Mouse (Mus musculus) heart, embryonic 11.5 days (tissue): ENCODE measurements around the gene Stxbp4. TPM values are rescaled to one million over a fixed set of nuclear protein-coding genes. Genes with fewer than 3 reads are reported as not detected.
A peak's percentile ranks its signal among the peaks of the same experiment; 100 is the strongest.

Experiments used
- ATAC-seq: fragments of 200-750 bp; cut with Nextera tagmentation; replicated peaks from 2 replicates; pipeline ENCODE4 v1.8.0; 2017; ENCODE audit warnings: moderate library complexity; ENCODE audit not compliant: insufficient number of reproducible peaks, low FRiP score, low TSS enrichment
- H3K27ac ChIP-seq: fragments of 300-500 bp; sonication (generic); 2 replicates; pipeline ENCODE4 v1.5.1; 2014; ENCODE audit warnings: mild to moderate bottlenecking, low read depth, low read length
- H3K27me3 ChIP-seq: fragments of 300-500 bp; sonication (generic); 2 replicates; pipeline ENCODE4 v1.6.1; 2014; ENCODE audit warnings: mild to moderate bottlenecking, low read length, mixed read lengths; ENCODE audit not compliant: control insufficient read depth, insufficient read depth
- H3K36me3 ChIP-seq: fragments of 300-500 bp; sonication (generic); 2 replicates; pipeline ENCODE4 v1.6.1; 2014; ENCODE audit warnings: mild to moderate bottlenecking, low read length, moderate library complexity, mixed read lengths; ENCODE audit not compliant: control insufficient read depth, insufficient read depth
- H3K4me1 ChIP-seq: fragments of 300-500 bp; sonication (generic); 2 replicates; pipeline ENCODE4 v1.6.1; 2014; ENCODE audit warnings: low read length; ENCODE audit not compliant: control insufficient read depth, insufficient read depth
- H3K4me2 ChIP-seq: fragments of 300-500 bp; sonication (generic); 2 replicates; pipeline ENCODE4 v1.6.1; 2014; ENCODE audit warnings: mild to moderate bottlenecking, moderate library complexity
- H3K4me3 ChIP-seq: fragments of 300-500 bp; sonication (generic); 2 replicates; pipeline ENCODE4 v1.5.1; 2014; ENCODE audit warnings: low read depth, low read length
- H3K9ac ChIP-seq: fragments of 300-500 bp; sonication (generic); 2 replicates; pipeline ENCODE4 v1.6.1; 2014; ENCODE audit warnings: mild to moderate bottlenecking, low read depth, low read length, moderate library complexity
- H3K9me3 ChIP-seq: fragments of 300-500 bp; sonication (generic); replicated peaks from 2 replicates; pipeline ENCODE4 v1.6.1; 2016; ENCODE audit warnings: low read length; ENCODE audit not compliant: control insufficient read depth
- WGBS: fragments of 180-500 bp; shearing (Covaris S2); extraction: QIAGEN DNeasy Blood & Tissue Kit; methylation state at CpG from one replicate; pipeline ENCODE4 v1.1.7; 2014; ENCODE audit not compliant: insufficient replicate concordance; 5-methylcytosine and 5-hydroxymethylcytosine counted together
- polyA plus RNA-seq: library from polyadenylated mRNA; unstranded; fragments of >200 nt; fragmentation: Nextera tagmentation; extraction: Ambion mirVana; gene quantifications from 2 replicates; pipeline ENCODE4 v1.2.1, GENCODE M21; 2014

Gene Stxbp4
- 19.6 and 21.0 TPM in 2 replicates for polyA plus RNA-seq

- Histone ChIP-seq H3K9me3 (no peaks in the 10 kb centered on the region), H3K27me3 (no peaks in the 10 kb centered on the region), H3K4me1 (peaks cover 8% of the 10 kb centered on the region), H3K9ac (peak within 1 kb of the TSS; percentile 92), H3K36me3 (no peaks in the 10 kb centered on the region; the same call in 1 of the 2 replicates), H3K4me2 (peak within 1 kb of the TSS; percentile 79), H3K4me3 (peak within 1 kb of the TSS; percentile 99), H3K27ac (peak within 1 kb of the TSS; percentile 80)
- WGBS, result under 1% methylated on average over 48 of the region's 48 CpGs
- peak; percentile 96 for ATAC-seq
Observed at GRCm38 (mm10) chr11:90637440-90638311, at the start of gene Stxbp4, which contains the start of gene Cox11. Gene Stxbp4, minus strand, starts transcription at chr11:90638084. Gene Cox11, plus strand, starts transcription at chr11:90638173.

- no peaks in the 10 kb centered on the region for H3K9me3 ChIP-seq
- peak; percentile 61; the same call in 1 of the 2 replicates for ATAC-seq
- WGBS, result 1% methylated on average over 17 of the region's 17 CpGs
- peaks cover 5% of the 10 kb centered on the region for H3K4me1 ChIP-seq
- H3K27ac ChIP-seq, result no peak overlapping the region
- H3K27me3 ChIP-seq, result no peaks in the 10 kb centered on the region
- peak overlapping the region; percentile 88 for H3K4me2 ChIP-seq
- peak overlapping the region; percentile 78 for H3K9ac ChIP-seq
- peak overlapping the region; percentile 73 for H3K4me3 ChIP-seq
- peaks cover 5% of the 10 kb centered on the region; the same call in 1 of the 2 replicates for H3K36me3 ChIP-seq
Observed at GRCm38 (mm10) chr11:90687040-90687439, 49.2 kb upstream of the Stxbp4 start.

- peak; percentile 55; the same call in 1 of the 2 replicates for ATAC-seq
- H3K9me3 ChIP-seq, result no peaks in the 10 kb centered on the region
- WGBS, result 69% methylated on average over 13 of the region's 13 CpGs
- peaks cover 5% of the 10 kb centered on the region for H3K4me1 ChIP-seq
- peak overlapping the region; percentile 88 for H3K4me2 ChIP-seq
- H3K9ac ChIP-seq, result peak overlapping the region; percentile 78
- no peaks in the 10 kb centered on the region for H3K27me3 ChIP-seq
- H3K36me3 ChIP-seq, result peaks cover 5% of the 10 kb centered on the region; the same call in 1 of the 2 replicates
- peak overlapping the region; percentile 73 for H3K4me3 ChIP-seq
- H3K27ac ChIP-seq, result no peak overlapping the region
Observed at GRCm38 (mm10) chr11:90686287-90687025, 48.6 kb upstream of the Stxbp4 start.

- WGBS, result 74% methylated on average over 6 of the region's 6 CpGs
- H3K9me3 ChIP-seq, result no peaks in the 10 kb centered on the region
- no peak overlapping the region for H3K9ac ChIP-seq
- peaks cover 5% of the 10 kb centered on the region; the same call in 1 of the 2 replicates for H3K4me1 ChIP-seq
- no peak overlapping the region for H3K27ac ChIP-seq
- no peak overlapping the region for H3K4me2 ChIP-seq
- H3K27me3 ChIP-seq, result no peaks in the 10 kb centered on the region
- peaks cover 5% of the 10 kb centered on the region; the same call in 1 of the 2 replicates for H3K36me3 ChIP-seq
- ATAC-seq, result no peak
- H3K4me3 ChIP-seq, result no peak overlapping the region
Observed at GRCm38 (mm10) chr11:90685196-90685595, 47.3 kb upstream of the Stxbp4 start.

- ATAC-seq, result no peak
- WGBS, result 63% methylated on average over 6 of the region's 6 CpGs
- no peak overlapping the region for H3K9ac ChIP-seq
- peaks cover 5% of the 10 kb centered on the region; the same call in 1 of the 2 replicates for H3K36me3 ChIP-seq
- H3K4me1 ChIP-seq, result peaks cover 5% of the 10 kb centered on the region; the same call in 1 of the 2 replicates
- H3K9me3 ChIP-seq, result no peaks in the 10 kb centered on the region
- no peaks in the 10 kb centered on the region for H3K27me3 ChIP-seq
- no peak overlapping the region for H3K4me2 ChIP-seq
- H3K27ac ChIP-seq, result no peak overlapping the region
- H3K4me3 ChIP-seq, result no peak overlapping the region
Observed at GRCm38 (mm10) chr11:90684765-90685164, 46.9 kb upstream of the Stxbp4 start.

GRCm38 (mm10) chr11:90681171-90681570, 43.3 kb upstream of the Stxbp4 start:
- Histone ChIP-seq H3K36me3 (peaks cover 5% of the 10 kb centered on the region; the same call in 1 of the 2 replicates), H3K9me3 (no peaks in the 10 kb centered on the region), H3K4me3 (no peak overlapping the region), H3K27ac (no peak overlapping the region), H3K4me2 (no peak overlapping the region), H3K4me1 (peaks cover 10% of the 10 kb centered on the region), H3K27me3 (no peaks in the 10 kb centered on the region), H3K9ac (no peak overlapping the region)
- ATAC-seq, result no peak

- ATAC-seq, result no peak
- no peak overlapping the region for H3K4me3 ChIP-seq
- H3K4me2 ChIP-seq, result peak overlapping the region; percentile 6; the same call in 1 of the 2 replicates
- no peak overlapping the region for H3K9ac ChIP-seq
- peaks cover 5% of the 10 kb centered on the region; the same call in 1 of the 2 replicates for H3K36me3 ChIP-seq
- no peaks in the 10 kb centered on the region for H3K9me3 ChIP-seq
- peak overlapping the region; percentile 80 for H3K27ac ChIP-seq
- WGBS, result 87% methylated on average over 5 of the region's 5 CpGs
- H3K4me1 ChIP-seq, result peaks cover 10% of the 10 kb centered on the region
- no peaks in the 10 kb centered on the region for H3K27me3 ChIP-seq
Observed at GRCm38 (mm10) chr11:90678582-90678981, 40.7 kb upstream of the Stxbp4 start.

- 42% methylated on average over 8 of the region's 8 CpGs for WGBS
- peaks cover 8% of the 10 kb centered on the region; the same call in 1 of the 2 replicates for H3K36me3 ChIP-seq
- H3K27ac ChIP-seq, result peak overlapping the region; percentile 80
- H3K9ac ChIP-seq, result no peak overlapping the region
- H3K4me2 ChIP-seq, result peak overlapping the region; percentile 6
- peaks cover 10% of the 10 kb centered on the region for H3K4me1 ChIP-seq
- H3K9me3 ChIP-seq, result no peaks in the 10 kb centered on the region
- peak; percentile 52 for ATAC-seq
- H3K4me3 ChIP-seq, result no peak overlapping the region
- H3K27me3 ChIP-seq, result no peaks in the 10 kb centered on the region
Observed at GRCm38 (mm10) chr11:90677771-90678288, 39.9 kb upstream of the Stxbp4 start.
